Mouse (Mus musculus): ENCODE measurements around the gene Prkaa1. TPM values are rescaled to one million over a fixed set of nuclear protein-coding genes. Genes with fewer than 3 reads are reported as not detected.

Prkaa1 gene
- polyA plus RNA-seq, 1 experiment from 2014 or later = 19.9 TPM

GRCm38 (mm10) chr15:5193833-5194232 lies 50.2 kb downstream of the Prkaa1 start:
- H3K9me3 ChIP-seq (replicated peaks; ENCODE audit: low read length) = no peaks in the 10 kb centered on the region
- no peaks in the 10 kb centered on the region for H3K27me3 ChIP-seq (ENCODE audit: insufficient read depth, low read length)
- DNase-seq (ENCODE audit: low spot score) (peak; percentile 23), ATAC-seq (replicated peaks; ENCODE audit: low FRiP score, low read depth) (no peak)
- H3K27ac ChIP-seq = no peak overlapping the region
- no peak overlapping the region for H3K9ac ChIP-seq (ENCODE audit: low read depth, low read length)
- H3K4me2 ChIP-seq (ENCODE audit: low read length) = no peak overlapping the region
- peaks cover 9% of the 10 kb centered on the region for H3K36me3 ChIP-seq (ENCODE audit: insufficient read depth, low read length)
- no peak overlapping the region for H3K4me3 ChIP-seq (replicated peaks; ENCODE audit: low read depth, low read length)
- 80% methylated on average over 3 of the region's 3 CpGs for WGBS
- H3K4me1 ChIP-seq (replicated peaks; ENCODE audit: insufficient read depth, low read length) = no peaks in the 10 kb centered on the region
- TF ChIP-seq CTCF (IDR thresholded peaks at IDR 0.05; ENCODE audit: low read depth) = peak; percentile 76

GRCm38 (mm10) chr15:5194446-5194845 lies 50.8 kb downstream of the Prkaa1 start:
- Histone ChIP-seq H3K36me3 (ENCODE audit: insufficient read depth, low read length) (peaks cover 9% of the 10 kb centered on the region), H3K9me3 (replicated peaks; ENCODE audit: low read length) (no peaks in the 10 kb centered on the region), H3K4me3 (replicated peaks; ENCODE audit: low read depth, low read length) (no peak overlapping the region), H3K27ac (no peak overlapping the region), H3K4me2 (ENCODE audit: low read length) (no peak overlapping the region), H3K27me3 (ENCODE audit: insufficient read depth, low read length) (no peaks in the 10 kb centered on the region), H3K4me1 (replicated peaks; ENCODE audit: insufficient read depth, low read length) (no peaks in the 10 kb centered on the region), H3K9ac (ENCODE audit: low read depth, low read length) (no peak overlapping the region)
- TF ChIP-seq CTCF (IDR thresholded peaks at IDR 0.05; ENCODE audit: low read depth) = no peak
- no peak for DNase-seq (ENCODE audit: low spot score)
- no peak for ATAC-seq (replicated peaks; ENCODE audit: low FRiP score, low read depth)
- 80% methylated on average over 6 of the region's 6 CpGs for WGBS

- Histone ChIP-seq H3K9me3 (replicated peaks; ENCODE audit: low read length) (no peaks in the 10 kb centered on the region), H3K4me1 (replicated peaks; ENCODE audit: insufficient read depth, low read length) (no peaks in the 10 kb centered on the region), H3K4me2 (ENCODE audit: low read length) (no peak overlapping the region), H3K27ac (no peak overlapping the region), H3K4me3 (replicated peaks; ENCODE audit: low read depth, low read length) (no peak overlapping the region), H3K36me3 (ENCODE audit: insufficient read depth, low read length) (peaks cover 7% of the 10 kb centered on the region), H3K9ac (ENCODE audit: low read depth, low read length) (no peak overlapping the region), H3K27me3 (ENCODE audit: insufficient read depth, low read length) (no peaks in the 10 kb centered on the region)
- DNase-seq (ENCODE audit: low spot score) = no peak
- no peak for TF ChIP-seq CTCF (IDR thresholded peaks at IDR 0.05; ENCODE audit: low read depth)
- ATAC-seq (replicated peaks; ENCODE audit: low FRiP score, low read depth) = no peak
- WGBS = 88% methylated on average over 9 of the region's 9 CpGs
These were observed 51.3 kb downstream of the Prkaa1 start for GRCm38 (mm10) chr15:5194931-5195330.

- peak; percentile 79 for ATAC-seq (replicated peaks; ENCODE audit: low FRiP score, low read depth)
- Histone ChIP-seq H3K36me3 (ENCODE audit: insufficient read depth, low read length) (0 out of 2 replicates have a peak, but pooled peaks cover 3% of the 10 kb centered on the region), H3K4me1 (replicated peaks; ENCODE audit: insufficient read depth, low read length) (no peaks in the 10 kb centered on the region), H3K27ac (peak overlapping the region; percentile 51; the same call in 1 of the 2 replicates), H3K27me3 (ENCODE audit: insufficient read depth, low read length) (no peaks in the 10 kb centered on the region), H3K4me2 (ENCODE audit: low read length) (no peak overlapping the region), H3K9ac (ENCODE audit: low read depth, low read length) (no peak overlapping the region), H3K9me3 (replicated peaks; ENCODE audit: low read length) (no peaks in the 10 kb centered on the region), H3K4me3 (replicated peaks; ENCODE audit: low read depth, low read length) (no peak overlapping the region)
- 42% methylated on average over 4 of the region's 4 CpGs for WGBS
- no peak for TF ChIP-seq CTCF (IDR thresholded peaks at IDR 0.05; ENCODE audit: low read depth)
- peak; percentile 51 for DNase-seq (ENCODE audit: low spot score)
These were observed 52.4 kb downstream of the Prkaa1 start for GRCm38 (mm10) chr15:5195987-5196514.

- peak overlapping the region; percentile 51; the same call in 1 of the 2 replicates for H3K27ac ChIP-seq
- no peak overlapping the region for H3K4me3 ChIP-seq (replicated peaks; ENCODE audit: low read depth, low read length)
- no peaks in the 10 kb centered on the region for H3K27me3 ChIP-seq (ENCODE audit: insufficient read depth, low read length)
- 57% methylated on average over 4 of the region's 4 CpGs for WGBS
- H3K4me2 ChIP-seq (ENCODE audit: low read length) = no peak overlapping the region
- no peaks in the 10 kb centered on the region for H3K4me1 ChIP-seq (replicated peaks; ENCODE audit: insufficient read depth, low read length)
- TF ChIP-seq CTCF (IDR thresholded peaks at IDR 0.05; ENCODE audit: low read depth) = no peak
- H3K36me3 ChIP-seq (ENCODE audit: insufficient read depth, low read length) = 0 out of 2 replicates have a peak, but pooled peaks cover 3% of the 10 kb centered on the region
- no peaks in the 10 kb centered on the region for H3K9me3 ChIP-seq (replicated peaks; ENCODE audit: low read length)
- no peak for ATAC-seq (replicated peaks; ENCODE audit: low FRiP score, low read depth)
- no peak overlapping the region for H3K9ac ChIP-seq (ENCODE audit: low read depth, low read length)
- no peak for DNase-seq (ENCODE audit: low spot score)
These were observed 53.0 kb downstream of the Prkaa1 start for GRCm38 (mm10) chr15:5196691-5197090.

GRCm38 (mm10) chr15:5205222-5205621 lies 61.6 kb downstream of the Prkaa1 start:
- Histone ChIP-seq H3K27me3 (ENCODE audit: insufficient read depth, low read length) (no peaks in the 10 kb centered on the region), H3K4me2 (ENCODE audit: low read length) (no peak overlapping the region), H3K4me3 (replicated peaks; ENCODE audit: low read depth, low read length) (no peak overlapping the region), H3K4me1 (replicated peaks; ENCODE audit: insufficient read depth, low read length) (no peaks in the 10 kb centered on the region), H3K27ac (no peak overlapping the region), H3K9me3 (replicated peaks; ENCODE audit: low read length) (no peaks in the 10 kb centered on the region), H3K36me3 (ENCODE audit: insufficient read depth, low read length) (0 out of 2 replicates have a peak, but pooled peaks cover 1% of the 10 kb centered on the region), H3K9ac (ENCODE audit: low read depth, low read length) (no peak overlapping the region)
- no peak for ATAC-seq (replicated peaks; ENCODE audit: low FRiP score, low read depth)
- TF ChIP-seq CTCF (IDR thresholded peaks at IDR 0.05; ENCODE audit: low read depth) = no peak
- no peak for DNase-seq (ENCODE audit: low spot score)
- WGBS = 86% methylated on average over 9 of the region's 9 CpGs

GRCm38 (mm10) chr15:5209116-5209515 lies 65.5 kb downstream of the Prkaa1 start:
- no peak for TF ChIP-seq CTCF (IDR thresholded peaks at IDR 0.05; ENCODE audit: low read depth)
- H3K4me3 ChIP-seq (replicated peaks; ENCODE audit: low read depth, low read length) = no peak overlapping the region
- H3K36me3 ChIP-seq (ENCODE audit: insufficient read depth, low read length) = no peaks in the 10 kb centered on the region
- H3K27me3 ChIP-seq (ENCODE audit: insufficient read depth, low read length) = no peaks in the 10 kb centered on the region
- 97% methylated on average over 3 of the region's 3 CpGs for WGBS
- H3K27ac ChIP-seq = no peak overlapping the region
- no peaks in the 10 kb centered on the region for H3K9me3 ChIP-seq (replicated peaks; ENCODE audit: low read length)
- no peak overlapping the region for H3K4me2 ChIP-seq (ENCODE audit: low read length)
- H3K4me1 ChIP-seq (replicated peaks; ENCODE audit: insufficient read depth, low read length) = no peaks in the 10 kb centered on the region
- ATAC-seq (replicated peaks; ENCODE audit: low FRiP score, low read depth) (no peak), DNase-seq (ENCODE audit: low spot score) (no peak)
- H3K9ac ChIP-seq (ENCODE audit: low read depth, low read length) = no peak overlapping the region

Data from kidney, postnatal 0 days (tissue).